Comparison of ENCODE assay signal across 14 mouse cellular contexts in genomic region chr9:45749917-45750316, GRCm38 (mm10).
DNase-seq lines count a peak whose midpoint lies in the region; TF ChIP-seq lines count a peak whose summit lies in the region.
"Had no signal": no experiment of that assay in that cellular context is flagged by ENCODE, and none has a peak within 500 bp of the region (broad histone marks: within the 10 kb centered on the region; RNA-seq: fewer than 3 reads in every experiment).

No protein-coding gene starts in this region.

- peak overlapping the region; percentile 23; the same call in 1 of the 2 replicates for H3K27ac ChIP-seq in layer of hippocampus, adult 2 months

- TF ChIP-seq CTCF in layer of hippocampus, adult 2 months (conservative IDR thresholded peaks at IDR 0.05), result no peak

- DNase-seq in cerebellum, postnatal 10 days, result peak; percentile 58 to 67
- no peak for DNase-seq in cerebellum, postnatal 25 days
- DNase-seq in layer of hippocampus, adult 2 months (ENCODE audit: low spot score in 2 of 2), result no peak
- no peak for DNase-seq in layer of hippocampus, postnatal 25 days (ENCODE audit: extremely low spot score in 1 of 2, low spot score in 1 of 2)
- DNase-seq: adrenal gland, adult 2 months; adrenal gland, adult 8-10 months; adrenal gland, postnatal 10 days; adrenal gland, postnatal 14 days; adrenal gland, postnatal 25 days; adrenal gland, postnatal 36 days; B cell, adult 2 months; cerebellum, adult 11 months; cerebellum, adult 11-12 months; cerebellum, adult 18-20 months had no signal

- no peak overlapping the region for H3K4me3 ChIP-seq in layer of hippocampus, adult 2 months

Comparison
In these comparisons a context has a peak if more than half of its experiments do, and no peak if none do; other contexts are left out.
1. DNase-seq: peak in cerebellum, postnatal 10 days (2 of 2); none in cerebellum, postnatal 25 days (0 of 2), layer of hippocampus, adult 2 months (0 of 2) and layer of hippocampus, postnatal 25 days (0 of 2).